Mouse (Mus musculus) liver, embryonic 14.5 days (tissue): ENCODE data around the gene Trip13. TPM values are rescaled to one million over a fixed set of nuclear protein-coding genes. Genes with fewer than 3 reads are reported as not detected.
A peak's percentile ranks its signal among the peaks of the same experiment; 100 is the strongest.

Experiments used
- ATAC-seq: fragments of 200-750 bp; cut with Nextera tagmentation; 2 replicates; pipeline ENCODE4 v1.8.0; 2017; ENCODE audit warnings: moderate number of reproducible peaks, mild to moderate bottlenecking, moderate library complexity; ENCODE audit not compliant: insufficient read depth
- DNase-seq, 3 experiments: peaks; one replicate each; pipeline ENCODE4 v3.0.0-alpha.2; 2012 to 2013; ENCODE audit warnings: low read depth in 3 of 3, low spot score in 3 of 3
- H3K27ac ChIP-seq: fragments of 300-500 bp; sonication (generic); 2 replicates; pipeline ENCODE4 v1.5.1; 2014; ENCODE audit warnings: moderate library complexity, mild to moderate bottlenecking, control low read depth, inconsistent platforms
- H3K27me3 ChIP-seq: fragments of 300-500 bp; sonication (generic); 2 replicates; pipeline ENCODE4 v1.6.1; 2014; ENCODE audit warnings: mild to moderate bottlenecking, low read length, moderate library complexity; ENCODE audit not compliant: control insufficient read depth, insufficient read depth
- H3K36me3 ChIP-seq: fragments of 300-500 bp; sonication (generic); replicated peaks from 2 replicates; pipeline ENCODE4 v1.6.1; 2014; ENCODE audit warnings: low read depth; ENCODE audit not compliant: control insufficient read depth, insufficient read depth
- H3K4me1 ChIP-seq, 2 experiments: fragments of 200-500 bp in 1 of 2; fragments of 300-500 bp in 1 of 2; sonication (generic) in 1 of 2; replicated peaks; 2 replicates each; pipeline ENCODE4 v1.6.1; 2012 to 2014; ENCODE audit warnings: antibody characterized with exemption in 1 of 2, inconsistent platforms in 1 of 2, low read length in 1 of 2; ENCODE audit not compliant: control insufficient read depth in 2 of 2, insufficient read depth in 2 of 2
- H3K4me2 ChIP-seq: fragments of 300-500 bp; sonication (generic); 2 replicates; pipeline ENCODE4 v1.6.1; 2014; ENCODE audit warnings: low read depth, mild to moderate bottlenecking, control low read depth, moderate library complexity
- H3K4me3 ChIP-seq, 2 experiments: fragments of 200-500 bp in 1 of 2; fragments of 300-500 bp in 1 of 2; sonication (generic) in 1 of 2; 2 replicates each; pipeline ENCODE4 v1.5.1; 2012 to 2014; ENCODE audit warnings: low read depth in 2 of 2, low read length in 2 of 2, mild to moderate bottlenecking in 2 of 2, control low read depth in 1 of 2, inconsistent platforms in 1 of 2, moderate library complexity in 1 of 2; ENCODE audit not compliant: insufficient read depth in 1 of 2
- H3K9ac ChIP-seq: fragments of 300-500 bp; sonication (generic); replicated peaks from 2 replicates; pipeline ENCODE4 v1.6.1; 2014; ENCODE audit warnings: mild to moderate bottlenecking, control low read depth, moderate library complexity
- H3K9me3 ChIP-seq: fragments of 300-500 bp; sonication (generic); 2 replicates; pipeline ENCODE4 v1.6.1; 2016; ENCODE audit warnings: low read length, mixed read lengths; ENCODE audit not compliant: control insufficient read depth
- CTCF ChIP-seq: IDR thresholded peaks from 2 replicates; pipeline ENCODE4 v1.5.1; 2016; ENCODE audit warnings: antibody characterized with exemption, low read depth, control low read depth
- EP300 ChIP-seq: IDR thresholded peaks from 2 replicates; pipeline ENCODE4 v1.6.1; 2016; ENCODE audit warnings: antibody characterized with exemption, low read depth
- WGBS: fragments of 180-500 bp; shearing (Covaris S2); extraction: QIAGEN DNeasy Blood & Tissue Kit; methylation state at CpG from one replicate; pipeline ENCODE4 v1.1.7; 2014; ENCODE audit not compliant: insufficient replicate concordance; 5-methylcytosine and 5-hydroxymethylcytosine counted together
- polyA plus RNA-seq, 2 experiments: library from polyadenylated mRNA; depleted of rRNA in 1 of 2; stranded (reverse) in 1 of 2; unstranded in 1 of 2; fragments of >200 nt; fragmentation: Nextera tagmentation in 1 of 2; extraction: Ambion mirVana in 1 of 2; gene quantifications; 2 replicates each; pipeline versions ENCODE4 v1.2.1 to v1.2.3; 2012 to 2014

Gene Trip13
- polyA plus RNA-seq, 2 experiments, result 11.5 to 21.9 TPM

GRCm38 (mm10) chr13:73932201-73932600 lies 5.4 kb downstream of the Trip13 start:
- no peak overlapping the region for H3K4me2 ChIP-seq
- no peak for TF ChIP-seq EP300
- TF ChIP-seq CTCF, result no peak
- no peak overlapping the region for H3K4me3 ChIP-seq
- WGBS, result 78% methylated on average over 10 of the region's 10 CpGs
- H3K9ac ChIP-seq, result no peak overlapping the region
- no peak overlapping the region for H3K27ac ChIP-seq
- DNase-seq (no peak), ATAC-seq (no peak)
- peaks cover 5 to 8% of the 10 kb centered on the region in 2 experiments for H3K4me1 ChIP-seq
- H3K27me3 ChIP-seq, result no peaks in the 10 kb centered on the region
- peaks cover 56% of the 10 kb centered on the region for H3K36me3 ChIP-seq
- H3K9me3 ChIP-seq, result no peaks in the 10 kb centered on the region

DNA sequence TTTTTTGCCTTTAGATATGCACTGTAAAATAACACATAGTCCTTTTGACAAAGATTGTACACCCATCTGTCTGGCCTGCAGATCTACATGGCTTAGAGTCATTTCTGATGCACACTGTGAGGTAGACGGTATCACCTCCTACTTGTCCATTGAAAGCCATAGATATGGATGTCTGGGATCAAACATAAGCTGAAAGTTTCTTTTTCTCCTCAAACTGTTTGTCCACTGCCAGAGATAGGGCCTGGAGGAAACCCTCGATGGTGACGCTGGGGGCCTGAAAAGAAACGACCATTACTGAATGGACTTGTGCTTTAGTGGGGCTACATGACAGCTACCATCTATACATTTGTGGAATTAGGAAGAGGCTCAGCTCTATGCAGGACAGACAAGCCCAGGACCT lies 24.5 kb downstream of the Trip13 start:
- no peaks in the 10 kb centered on the region for H3K4me1 ChIP-seq
- H3K4me3 ChIP-seq, result no peak overlapping the region
- ATAC-seq (no peak), DNase-seq (no peak)
- H3K9ac ChIP-seq, result no peak overlapping the region
- peaks cover 38% of the 10 kb centered on the region for H3K36me3 ChIP-seq
- TF ChIP-seq EP300, result no peak
- TF ChIP-seq CTCF, result no peak
- no peak overlapping the region for H3K27ac ChIP-seq
- WGBS, result 81% methylated on average over 4 of the region's 4 CpGs
- H3K27me3 ChIP-seq, result no peaks in the 10 kb centered on the region
- H3K4me2 ChIP-seq, result no peak overlapping the region
- H3K9me3 ChIP-seq, result no peaks in the 10 kb centered on the region

DNA sequence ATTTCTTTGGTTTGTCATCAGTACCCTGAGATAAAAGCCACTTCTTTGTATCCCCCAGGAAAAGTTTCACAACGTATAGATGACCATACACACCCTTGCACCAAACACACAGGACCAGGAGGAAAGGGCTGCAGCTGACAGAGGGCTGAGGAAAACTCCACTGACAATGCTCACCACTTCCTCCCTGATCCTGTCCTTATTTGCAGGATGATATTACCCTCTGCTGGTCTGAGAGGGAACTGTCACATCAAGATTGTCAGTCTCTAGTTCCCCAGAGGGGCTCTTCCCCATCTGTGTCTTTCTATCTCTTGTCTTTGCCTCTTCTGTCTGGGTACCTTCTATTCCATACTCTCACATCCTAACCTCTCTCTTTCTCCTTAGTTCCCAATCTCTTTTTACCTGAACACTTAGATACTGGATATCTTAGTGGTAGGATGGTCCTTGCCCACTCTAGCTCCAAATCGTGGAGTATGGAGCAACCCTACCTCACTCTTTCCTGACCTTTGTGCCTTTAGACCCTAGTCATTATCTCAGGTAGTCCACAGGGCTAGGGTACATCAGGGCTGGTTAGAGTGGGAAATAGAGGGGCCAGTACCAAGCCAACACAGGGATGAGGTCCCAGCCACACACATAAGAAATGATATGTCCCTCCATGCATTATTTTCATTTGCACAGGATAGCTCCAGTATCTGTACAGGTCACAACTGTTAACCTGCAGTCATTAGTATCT lies 29.7 kb downstream of the Trip13 start:
- ATAC-seq (no peak), DNase-seq (peak in 1 of 3 experiments; percentile 1)
- Histone ChIP-seq H3K27ac (no peak overlapping the region), H3K9ac (no peak overlapping the region), H3K4me3 (no peak overlapping the region), H3K36me3 (peaks cover 10% of the 10 kb centered on the region; the same call in 1 of the 2 replicates), H3K4me1 (no peaks in the 10 kb centered on the region), H3K9me3 (no peaks in the 10 kb centered on the region), H3K27me3 (no peaks in the 10 kb centered on the region), H3K4me2 (no peak overlapping the region)
- peak; percentile 64 for TF ChIP-seq CTCF
- no peak for TF ChIP-seq EP300
- WGBS, result 40% methylated on average over 2 of the region's 2 CpGs

- 82% methylated on average over 5 of the region's 5 CpGs for WGBS
- TF ChIP-seq EP300, result no peak
- no peak for TF ChIP-seq CTCF
- Histone ChIP-seq H3K4me2 (no peak overlapping the region), H3K9me3 (no peaks in the 10 kb centered on the region), H3K36me3 (peaks cover 5% of the 10 kb centered on the region; the same call in 1 of the 2 replicates), H3K4me1 (no peaks in the 10 kb centered on the region), H3K4me3 (no peak overlapping the region), H3K27ac (no peak overlapping the region), H3K9ac (no peak overlapping the region), H3K27me3 (no peaks in the 10 kb centered on the region)
- no peak for ATAC-seq
- DNase-seq, result no peak
Observed at GRCm38 (mm10) chr13:73907136-73907535, 30.4 kb downstream of the Trip13 start.

DNA sequence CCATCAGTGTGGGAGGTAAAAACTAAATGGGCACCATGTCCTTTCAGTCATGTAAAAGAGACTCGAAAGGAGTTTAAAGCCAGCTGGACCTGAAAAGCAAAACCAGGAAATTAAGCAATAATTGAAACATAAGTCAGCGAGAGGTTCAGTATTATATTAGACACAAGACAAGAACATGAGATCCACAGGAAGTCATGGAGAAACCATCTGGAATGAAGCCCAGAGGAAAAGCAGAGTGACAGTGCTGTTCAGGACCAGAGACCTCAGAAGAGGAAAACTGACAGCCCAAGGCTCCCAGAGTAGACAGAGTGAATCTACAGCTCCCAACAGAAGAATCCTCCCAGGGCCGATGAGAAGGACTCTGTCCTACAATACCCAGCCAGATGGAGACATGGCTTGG lies 40.0 kb downstream of the Trip13 start:
- Histone ChIP-seq H3K9ac (no peak overlapping the region), H3K4me3 (no peak overlapping the region), H3K9me3 (no peaks in the 10 kb centered on the region), H3K27me3 (no peaks in the 10 kb centered on the region), H3K4me1 (no peaks in the 10 kb centered on the region), H3K27ac (no peak overlapping the region), H3K4me2 (no peak overlapping the region), H3K36me3 (no peaks in the 10 kb centered on the region)
- TF ChIP-seq CTCF, result no peak
- no peak for TF ChIP-seq EP300
- ATAC-seq (no peak), DNase-seq (no peak)
- WGBS, result 62% methylated on average over 3 of the region's 3 CpGs
